Mouse (Mus musculus): Measurements from ENCODE around the gene Chrnb2.

DNA sequence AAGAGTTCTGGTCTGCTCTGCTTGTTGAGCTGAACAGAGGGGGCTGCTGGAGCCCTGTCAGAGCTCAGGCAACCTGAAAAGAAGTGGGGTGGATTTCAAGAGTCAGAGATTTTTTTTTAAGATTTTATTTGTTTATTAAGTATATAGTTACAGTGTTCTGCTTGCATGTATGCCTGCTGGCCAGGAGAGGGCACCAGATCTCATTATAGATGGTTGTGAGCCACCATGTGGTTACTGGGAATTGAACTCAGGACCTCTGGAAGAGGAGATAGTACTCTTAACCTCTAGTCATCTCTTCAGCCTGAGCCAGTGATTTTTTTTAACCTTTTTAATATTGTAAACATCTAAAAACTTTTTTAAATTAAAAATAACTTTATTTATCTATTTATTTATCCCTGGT lies 46.4 kb upstream of the Chrnb2 start:
- TF ChIP-seq GATA1 (IDR thresholded peaks at IDR 0.05; ENCODE audit: borderline replicate concordance, low read length) (no peak), FLI1 (IDR thresholded peaks at IDR 0.05; ENCODE audit: low read length) (no peak)
